Mouse (Mus musculus) CH12.LX (cell line): ENCODE measurements around the gene Snrpb. TPM values are rescaled to one million over a fixed set of nuclear protein-coding genes. Genes with fewer than 3 reads are reported as not detected.

Experiments
- DNase-seq: peaks from one replicate; pipeline ENCODE4 v3.0.0-alpha.2; 2013; ENCODE audit errors: extremely low read depth
- H3K27ac ChIP-seq: 2 replicates; pipeline ENCODE4 v1.5.1; 2012; ENCODE audit warnings: low read depth, mild to moderate bottlenecking, control low read depth, moderate library complexity; ENCODE audit not compliant: insufficient read depth
- H3K27me3 ChIP-seq: replicated peaks from 2 replicates; pipeline ENCODE3; 2012; ENCODE audit warnings: inconsistent platforms
- H3K36me3 ChIP-seq, 2 experiments: replicated peaks in 1 of 2; 2 replicates each; pipeline versions ENCODE3 to v1.6.1; 2012; ENCODE audit warnings: inconsistent platforms in 1 of 2, low read length in 1 of 2, mild to moderate bottlenecking in 1 of 2, mixed read lengths in 1 of 2, moderate library complexity in 1 of 2; ENCODE audit not compliant: control insufficient read depth in 1 of 2, insufficient read depth in 1 of 2
- H3K4me1 ChIP-seq, 2 experiments: 2 replicates each; pipeline ENCODE4 v1.6.1; 2012; ENCODE audit warnings: inconsistent platforms in 1 of 2, moderate library complexity in 1 of 2; ENCODE audit not compliant: insufficient read depth in 2 of 2, control insufficient read depth in 1 of 2
- H3K4me2 ChIP-seq: 2 replicates; pipeline ENCODE4 v1.6.1; 2012; ENCODE audit warnings: low read depth, mild to moderate bottlenecking, control low read depth; ENCODE audit not compliant: poor library complexity, insufficient read depth, severe bottlenecking
- H3K4me3 ChIP-seq, 3 experiments: fragments of 150-350 bp in 1 of 3; sonication (generic) in 1 of 3; replicated peaks in 1 of 3; 2 replicates each; pipeline versions ENCODE3 to v1.5.1; 2011 to 2012; ENCODE audit warnings: low read depth in 2 of 3, low read length in 2 of 3, mild to moderate bottlenecking in 2 of 3, moderate library complexity in 2 of 3, control low read depth in 1 of 3, improper control_type of control experiment in 1 of 3, inconsistent platforms in 1 of 3, mixed read lengths in 1 of 3; ENCODE audit not compliant: poor library complexity in 1 of 3
- H3K79me2 ChIP-seq: replicated peaks from 2 replicates; pipeline ENCODE4 v1.6.1; 2012; ENCODE audit warnings: mild to moderate bottlenecking, moderate library complexity; ENCODE audit not compliant: control insufficient read depth, poor library complexity, insufficient read depth, severe bottlenecking; ENCODE audit errors: extremely low read depth
- H3K9ac ChIP-seq: 2 replicates; pipeline ENCODE4 v1.6.1; 2012; ENCODE audit warnings: low read depth, mild to moderate bottlenecking, control low read depth, moderate library complexity; ENCODE audit not compliant: insufficient read depth
- H3K9me3 ChIP-seq: replicated peaks from 2 replicates; pipeline ENCODE3; 2012; ENCODE audit warnings: low read length, inconsistent platforms, mixed read lengths
- BHLHE40 ChIP-seq: IDR thresholded peaks from 2 replicates; pipeline ENCODE4 v1.6.1; 2011; ENCODE audit warnings: mild to moderate bottlenecking, low read depth, low read length, improper control_type of control experiment
- CTCF ChIP-seq, 2 experiments: IDR thresholded peaks in 1 of 2; conservative IDR thresholded peaks in 1 of 2; 2 replicates each; pipeline ENCODE4 v1.5.1; 2011 to 2012; ENCODE audit warnings: low read depth in 2 of 2, low read length in 2 of 2, improper control_type of control experiment in 1 of 2, inconsistent platforms in 1 of 2, mild to moderate bottlenecking in 1 of 2, moderate library complexity in 1 of 2
- EP300 ChIP-seq: IDR thresholded peaks from 2 replicates; pipeline ENCODE4 v1.6.1; 2011; ENCODE audit warnings: low read length, improper control_type of control experiment
- ETS1 ChIP-seq: conservative IDR thresholded peaks from 2 replicates; pipeline ENCODE4 v1.6.1; 2012; ENCODE audit warnings: low read depth, mild to moderate bottlenecking, inconsistent platforms, low read length, improper control_type of control experiment, moderate library complexity
- GABPA ChIP-seq: IDR thresholded peaks from 2 replicates; pipeline ENCODE4 v1.6.1; 2012; ENCODE audit warnings: low read depth, low read length, improper control_type of control experiment, inconsistent platforms; ENCODE audit not compliant: insufficient replicate concordance
- HCFC1 ChIP-seq: IDR thresholded peaks from 2 replicates; pipeline ENCODE4 v1.6.1; 2012; ENCODE audit warnings: low read depth, mild to moderate bottlenecking, inconsistent platforms, low read length, improper control_type of control experiment
- JUN ChIP-seq: IDR thresholded peaks from 2 replicates; pipeline ENCODE4 v1.6.1; 2011; ENCODE audit warnings: low read depth, mild to moderate bottlenecking, low read length, improper control_type of control experiment, moderate library complexity; ENCODE audit not compliant: insufficient read depth
- KAT2A ChIP-seq: IDR thresholded peaks from 2 replicates; pipeline ENCODE4 v1.6.1; 2012; ENCODE audit warnings: low read length, improper control_type of control experiment, inconsistent platforms; ENCODE audit not compliant: insufficient replicate concordance
- MAZ ChIP-seq: IDR thresholded peaks from 2 replicates; pipeline ENCODE4 v1.6.1; 2012; ENCODE audit warnings: low read depth, mild to moderate bottlenecking, inconsistent platforms, low read length, improper control_type of control experiment, moderate library complexity
- MXI1 ChIP-seq: IDR thresholded peaks from 2 replicates; pipeline ENCODE4 v1.6.1; 2011; ENCODE audit warnings: mild to moderate bottlenecking, low read depth, low read length, improper control_type of control experiment
- NELFE ChIP-seq: IDR thresholded peaks from 2 replicates; pipeline ENCODE4 v1.6.1; 2011; ENCODE audit warnings: low read depth, low read length, improper control_type of control experiment
- PAX5 ChIP-seq: IDR thresholded peaks from 2 replicates; pipeline ENCODE4 v1.6.1; 2012; ENCODE audit warnings: low read length, inconsistent platforms, mixed read lengths
- RCOR1 ChIP-seq: conservative IDR thresholded peaks from 2 replicates; pipeline ENCODE4 v1.6.1; 2012; ENCODE audit warnings: low read depth, mild to moderate bottlenecking, inconsistent platforms, low read length, improper control_type of control experiment
- SIN3A ChIP-seq: IDR thresholded peaks from 2 replicates; pipeline ENCODE4 v1.6.1; 2012; ENCODE audit warnings: low read length, improper control_type of control experiment, inconsistent platforms
- SMC3 ChIP-seq: IDR thresholded peaks from 2 replicates; pipeline ENCODE4 v1.6.1; 2011; ENCODE audit warnings: low read depth, low read length, improper control_type of control experiment
- TBP ChIP-seq: conservative IDR thresholded peaks from 2 replicates; pipeline ENCODE4 v1.6.1; 2011; ENCODE audit warnings: low read depth, low read length, improper control_type of control experiment
- UBTF ChIP-seq: IDR thresholded peaks from 2 replicates; pipeline ENCODE4 v1.6.1; 2012; ENCODE audit warnings: low read depth, mild to moderate bottlenecking, inconsistent platforms, low read length, improper control_type of control experiment, moderate library complexity
- dilution Hi-C: fragments of 300-500 bp; cut with MboI; formaldehyde crosslinking; loops from 2 replicates; pipeline ENCODE4 v1.14.3; 2020; ENCODE audit warnings: low sequenced_read_pairs; ENCODE audit not compliant: extremely low pct_unique_long_range_greater_than_20kb, extremely low pct_ligation_motif_present
- in situ Hi-C: fragments of 300-500 bp; cut with MboI; formaldehyde crosslinking; loops from 3 replicates; pipeline ENCODE4 v1.14.3; 2019; ENCODE audit warnings: low sequenced_read_pairs, low pct_ligation_motif_present, low pct_unique_long_range_greater_than_20kb, mixed read lengths
- polyA plus RNA-seq: library from polyadenylated mRNA; unstranded; fragments of >175 nt; gene quantifications from 2 replicates; pipeline ENCODE4 v1.2.1, GENCODE M21; 2012; ENCODE audit warnings: low read depth; ENCODE audit not compliant: insufficient read length
- total RNA-seq, 2 experiments: library from RNA; depleted of rRNA; stranded (reverse); fragments of 300-350 nt in 1 of 2; fragments of >200 nt in 1 of 2; gene quantifications; 2 replicates each; pipeline ENCODE4 v1.2.3; 2012 to 2014

Gene Snrpb
- total and polyA plus RNA-seq, 3 experiments = 413 to 515 (median 422) TPM

- DNase-seq = no peak
- no peaks in the 10 kb centered on the region for H3K4me1 ChIP-seq
- no peak for TF ChIP-seq RCOR1
- no peaks in the 10 kb centered on the region for H3K9me3 ChIP-seq
- dilution Hi-C loops (no loop called here), in situ Hi-C loops (loop anchor here (25.0 kb wide), 1 partner anchor 100 kb away; no protein-coding TSS in a partner anchor)
- H3K27me3 ChIP-seq = no peaks in the 10 kb centered on the region
- H3K4me2 ChIP-seq = no peak overlapping the region
- no peaks in the 10 kb centered on the region for H3K79me2 ChIP-seq
- H3K9ac ChIP-seq = no peak overlapping the region
- H3K27ac ChIP-seq = no peak overlapping the region
- no peak overlapping the region for H3K4me3 ChIP-seq
- H3K36me3 ChIP-seq = peaks cover 5 to 45% of the 10 kb centered on the region in 2 experiments
These were observed 16.5 kb downstream of the Snrpb start for GRCm38 (mm10) chr2:130162701-130163100.

DNA sequence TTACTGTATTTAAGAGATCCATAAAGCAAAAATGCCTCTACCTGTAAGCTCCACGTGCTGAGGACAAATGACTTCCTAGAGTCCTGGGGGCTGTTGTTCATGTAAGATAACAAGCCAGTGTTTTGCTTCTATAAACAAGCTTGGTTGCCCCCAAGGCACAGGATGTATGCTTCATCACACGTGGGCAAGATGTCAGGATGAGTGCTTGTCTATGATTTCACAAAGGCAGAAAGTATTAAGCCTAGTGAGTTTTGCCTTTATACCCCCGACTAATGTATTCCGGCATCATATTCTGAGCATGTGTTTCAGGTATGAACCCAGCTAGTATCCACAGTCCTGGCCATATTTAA is 21.1 kb downstream of the Snrpb start:
- no peak overlapping the region for H3K4me2 ChIP-seq
- dilution Hi-C loops = no loop called here
- H3K4me3 ChIP-seq = no peak overlapping the region
- H3K36me3 ChIP-seq = peaks cover 0 to 16% of the 10 kb centered on the region in 2 experiments
- DNase-seq = no peak
- H3K9me3 ChIP-seq = no peaks in the 10 kb centered on the region
- in situ Hi-C loops = loop anchor here (25.0 kb wide), 1 partner anchor 96 kb away; no protein-coding TSS in a partner anchor
- no peaks in the 10 kb centered on the region for H3K4me1 ChIP-seq
- H3K79me2 ChIP-seq = no peaks in the 10 kb centered on the region
- H3K27ac ChIP-seq = no peak overlapping the region
- H3K27me3 ChIP-seq = no peaks in the 10 kb centered on the region
- H3K9ac ChIP-seq = no peak overlapping the region
- TF ChIP-seq TBP = no peak
- TF ChIP-seq SIN3A = no peak
- no peak for TF ChIP-seq SMC3
- TF ChIP-seq GABPA = no peak
- TF ChIP-seq HCFC1 = no peak
- TF ChIP-seq KAT2A = no peak
- TF ChIP-seq UBTF = no peak
- TF ChIP-seq ETS1 = no peak
- TF ChIP-seq EP300 = no peak
- TF ChIP-seq NELFE = no peak
- TF ChIP-seq BHLHE40 = no peak
- no peak for TF ChIP-seq PAX5
- no peak for TF ChIP-seq CTCF (conservative IDR thresholded peaks at IDR 0.05 in 1 of 2, IDR thresholded peaks at IDR 0.05 in 1 of 2; ENCODE audit: low read depth in 2 of 2, low read length in 2 of 2)
- no peak for TF ChIP-seq MXI1
- TF ChIP-seq JUN = no peak
- no peak for TF ChIP-seq MAZ
